Mouse (Mus musculus): ENCODE data around the gene 1700001K19Rik. TPM values are rescaled to one million over a fixed set of nuclear protein-coding genes. Genes with fewer than 3 reads are reported as not detected.

1700001K19Rik gene
- polyA plus RNA-seq, 1 experiment = not detected

DNA sequence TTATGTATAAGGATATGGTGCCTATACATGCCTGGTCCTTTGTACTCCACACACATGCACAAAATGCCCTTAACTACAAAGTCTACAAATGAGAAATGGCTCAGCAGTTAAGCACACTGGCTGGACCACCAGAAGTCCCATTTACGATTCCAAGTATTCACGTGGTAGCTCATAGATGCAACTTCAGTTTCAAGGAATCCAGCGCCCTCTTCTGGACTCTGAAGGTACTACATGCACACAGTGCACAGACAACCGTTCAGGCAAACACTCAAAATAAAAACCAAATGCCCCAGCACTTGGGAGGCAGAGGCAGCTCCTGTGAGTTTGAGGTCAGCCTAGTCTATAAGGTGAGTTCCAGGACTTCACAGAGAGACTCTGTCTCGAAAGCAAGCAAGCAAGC lies 8.2 kb downstream of the 1700001K19Rik start:
- TF ChIP-seq POLR2A (IDR thresholded peaks at IDR 0.05; ENCODE audit: insufficient read depth, low read length) (no peak), EP300 (IDR thresholded peaks at IDR 0.05; ENCODE audit: insufficient read depth, low read depth, low read length) (no peak), CTCF (IDR thresholded peaks at IDR 0.05; ENCODE audit: low read depth, low read length) (peak; percentile 29)
- H3K9ac ChIP-seq (ENCODE audit: low read depth, poor library complexity, severe bottlenecking) = no peak overlapping the region
- H3K4me1 ChIP-seq (ENCODE audit: control insufficient read depth, insufficient read depth, low read length) = peaks cover 3% of the 10 kb centered on the region
- H3K27ac ChIP-seq (ENCODE audit: insufficient read depth, low read length) = no peak overlapping the region
- no peak overlapping the region for H3K4me3 ChIP-seq (ENCODE audit: low read depth, low read length)
- no peaks in the 10 kb centered on the region for H3K27me3 ChIP-seq (ENCODE audit: control insufficient read depth, insufficient read depth, low read length, poor library complexity, severe bottlenecking)
- no peaks in the 10 kb centered on the region for H3K36me3 ChIP-seq (ENCODE audit: control insufficient read depth, insufficient read depth, low read length, poor library complexity, severe bottlenecking)
- H3K9me3 ChIP-seq (replicated peaks; ENCODE audit: control insufficient read depth, insufficient read depth, low read length, poor library complexity, severe bottlenecking) = no peaks in the 10 kb centered on the region

DNA sequence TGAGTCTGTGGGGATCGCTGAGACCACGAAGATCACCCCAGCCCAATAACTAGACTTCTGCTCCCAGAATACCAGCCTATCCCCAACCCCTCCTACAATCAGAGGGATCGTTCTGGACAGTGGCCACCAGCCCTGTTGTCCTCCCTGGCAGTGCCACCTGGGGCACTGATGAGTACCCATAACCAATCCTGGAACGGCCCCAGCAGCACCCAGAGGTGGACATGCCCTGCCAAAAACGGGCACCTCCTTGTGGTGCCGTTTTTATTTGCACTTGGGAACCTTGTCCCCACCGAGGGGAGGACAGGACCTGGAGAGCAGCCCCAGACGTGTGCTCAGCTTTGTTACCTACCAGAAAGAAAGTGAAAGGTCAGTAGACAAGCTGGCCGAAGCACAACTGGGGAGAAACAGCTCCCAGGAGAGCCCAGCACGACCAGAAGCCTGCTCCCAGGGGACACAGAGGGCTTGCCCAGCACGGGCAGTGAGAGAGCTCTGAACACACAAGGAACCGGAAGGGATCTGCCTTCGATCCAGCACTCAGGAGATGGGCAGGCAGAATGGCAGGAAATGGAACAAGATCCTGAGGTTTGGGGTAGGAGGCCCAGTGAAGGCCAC lies 14.8 kb downstream of the 1700001K19Rik start:
- no peaks in the 10 kb centered on the region for H3K4me1 ChIP-seq (ENCODE audit: control insufficient read depth, insufficient read depth, low read length)
- no peaks in the 10 kb centered on the region for H3K27me3 ChIP-seq (ENCODE audit: control insufficient read depth, insufficient read depth, low read length, poor library complexity, severe bottlenecking)
- H3K9ac ChIP-seq (ENCODE audit: low read depth, poor library complexity, severe bottlenecking) = no peak overlapping the region
- H3K9me3 ChIP-seq (replicated peaks; ENCODE audit: control insufficient read depth, insufficient read depth, low read length, poor library complexity, severe bottlenecking) = no peaks in the 10 kb centered on the region
- H3K27ac ChIP-seq (ENCODE audit: insufficient read depth, low read length) = no peak overlapping the region
- H3K4me3 ChIP-seq (ENCODE audit: low read depth, low read length) = no peak overlapping the region
- no peak for TF ChIP-seq POLR2A (IDR thresholded peaks at IDR 0.05; ENCODE audit: insufficient read depth, low read length)
- no peak for TF ChIP-seq CTCF (IDR thresholded peaks at IDR 0.05; ENCODE audit: low read depth, low read length)
- TF ChIP-seq EP300 (IDR thresholded peaks at IDR 0.05; ENCODE audit: insufficient read depth, low read depth, low read length) = no peak
- peaks cover 23% of the 10 kb centered on the region for H3K36me3 ChIP-seq (ENCODE audit: control insufficient read depth, insufficient read depth, low read length, poor library complexity, severe bottlenecking)

DNA sequence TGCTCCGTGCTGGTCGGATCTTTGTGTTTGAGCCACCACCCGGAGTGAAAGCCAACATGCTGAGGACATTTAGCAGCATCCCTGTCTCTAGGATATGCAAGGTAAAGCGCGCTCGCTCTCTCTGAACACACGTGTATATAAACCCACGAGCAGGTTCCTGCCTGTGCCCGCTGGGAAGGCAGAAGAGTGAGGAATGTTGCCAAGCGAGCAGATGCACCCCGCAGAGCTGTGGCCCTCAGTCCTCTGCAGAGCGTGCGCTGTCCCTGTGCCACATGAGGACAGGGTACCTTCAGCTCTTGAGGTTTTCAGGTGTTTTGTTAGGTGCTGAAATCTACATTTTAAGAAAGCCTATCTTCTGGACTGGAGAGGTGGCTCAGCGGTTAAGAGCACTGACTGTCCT lies 20.7 kb downstream of the 1700001K19Rik start:
- H3K9ac ChIP-seq (ENCODE audit: low read depth, poor library complexity, severe bottlenecking) = no peak overlapping the region
- no peaks in the 10 kb centered on the region for H3K4me1 ChIP-seq (ENCODE audit: control insufficient read depth, insufficient read depth, low read length)
- peaks cover 62% of the 10 kb centered on the region for H3K36me3 ChIP-seq (ENCODE audit: control insufficient read depth, insufficient read depth, low read length, poor library complexity, severe bottlenecking)
- no peaks in the 10 kb centered on the region for H3K27me3 ChIP-seq (ENCODE audit: control insufficient read depth, insufficient read depth, low read length, poor library complexity, severe bottlenecking)
- H3K4me3 ChIP-seq (ENCODE audit: low read depth, low read length) = no peak overlapping the region
- H3K27ac ChIP-seq (ENCODE audit: insufficient read depth, low read length) = no peak overlapping the region
- no peak for TF ChIP-seq EP300 (IDR thresholded peaks at IDR 0.05; ENCODE audit: insufficient read depth, low read depth, low read length)
- TF ChIP-seq POLR2A (IDR thresholded peaks at IDR 0.05; ENCODE audit: insufficient read depth, low read length) = no peak
- TF ChIP-seq CTCF (IDR thresholded peaks at IDR 0.05; ENCODE audit: low read depth, low read length) = no peak
- no peaks in the 10 kb centered on the region for H3K9me3 ChIP-seq (replicated peaks; ENCODE audit: control insufficient read depth, insufficient read depth, low read length, poor library complexity, severe bottlenecking)

DNA sequence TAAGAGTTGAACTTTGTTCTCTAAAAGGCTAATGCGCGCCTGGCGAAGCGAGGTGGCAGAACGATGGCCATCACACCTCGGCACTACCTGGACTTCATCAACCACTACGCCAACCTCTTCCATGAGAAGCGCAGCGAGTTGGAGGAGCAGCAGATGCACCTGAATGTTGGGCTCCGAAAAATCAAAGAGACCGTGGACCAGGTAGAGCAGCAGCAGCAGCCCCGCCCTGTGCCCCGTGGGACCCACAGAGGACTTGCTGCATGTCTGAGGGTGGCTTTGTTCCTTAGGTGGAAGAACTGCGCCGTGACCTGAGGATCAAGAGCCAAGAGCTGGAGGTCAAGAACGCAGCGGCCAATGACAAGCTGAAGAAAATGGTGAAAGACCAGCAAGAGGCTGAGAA lies 31.0 kb downstream of the 1700001K19Rik start:
- Histone ChIP-seq H3K9ac (ENCODE audit: low read depth, poor library complexity, severe bottlenecking) (no peak overlapping the region), H3K4me1 (ENCODE audit: control insufficient read depth, insufficient read depth, low read length) (no peaks in the 10 kb centered on the region), H3K9me3 (replicated peaks; ENCODE audit: control insufficient read depth, insufficient read depth, low read length, poor library complexity, severe bottlenecking) (no peaks in the 10 kb centered on the region), H3K4me3 (ENCODE audit: low read depth, low read length) (no peak overlapping the region), H3K36me3 (ENCODE audit: control insufficient read depth, insufficient read depth, low read length, poor library complexity, severe bottlenecking) (peaks cover 75% of the 10 kb centered on the region), H3K27ac (ENCODE audit: insufficient read depth, low read length) (no peak overlapping the region), H3K27me3 (ENCODE audit: control insufficient read depth, insufficient read depth, low read length, poor library complexity, severe bottlenecking) (no peaks in the 10 kb centered on the region)
- no peak for TF ChIP-seq EP300 (IDR thresholded peaks at IDR 0.05; ENCODE audit: insufficient read depth, low read depth, low read length)
- no peak for TF ChIP-seq POLR2A (IDR thresholded peaks at IDR 0.05; ENCODE audit: insufficient read depth, low read length)
- no peak for TF ChIP-seq CTCF (IDR thresholded peaks at IDR 0.05; ENCODE audit: low read depth, low read length)

DNA sequence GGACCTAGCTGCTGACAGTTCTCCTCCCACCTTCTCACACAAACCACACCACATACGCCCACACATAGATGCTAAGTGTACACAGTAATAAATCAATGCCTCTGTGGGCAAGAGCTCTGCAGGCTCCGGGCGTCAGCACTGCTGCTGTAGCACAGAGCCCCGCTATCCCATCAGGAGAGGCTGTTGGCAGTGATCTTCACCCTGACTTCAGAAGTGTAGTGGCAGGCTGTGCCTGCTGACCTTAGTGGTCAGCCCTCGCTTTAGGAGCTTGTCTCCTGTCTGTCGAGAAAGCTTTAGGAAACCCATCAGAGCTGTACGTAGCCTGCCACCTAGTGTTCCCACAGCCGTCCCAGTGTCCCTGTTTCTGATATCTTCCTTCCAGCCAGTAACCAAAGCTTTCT lies 32.2 kb downstream of the 1700001K19Rik start:
- H3K9ac ChIP-seq (ENCODE audit: low read depth, poor library complexity, severe bottlenecking) = no peak overlapping the region
- no peak overlapping the region for H3K27ac ChIP-seq (ENCODE audit: insufficient read depth, low read length)
- no peaks in the 10 kb centered on the region for H3K9me3 ChIP-seq (replicated peaks; ENCODE audit: control insufficient read depth, insufficient read depth, low read length, poor library complexity, severe bottlenecking)
- no peaks in the 10 kb centered on the region for H3K27me3 ChIP-seq (ENCODE audit: control insufficient read depth, insufficient read depth, low read length, poor library complexity, severe bottlenecking)
- TF ChIP-seq POLR2A (IDR thresholded peaks at IDR 0.05; ENCODE audit: insufficient read depth, low read length) = no peak
- TF ChIP-seq EP300 (IDR thresholded peaks at IDR 0.05; ENCODE audit: insufficient read depth, low read depth, low read length) = no peak
- TF ChIP-seq CTCF (IDR thresholded peaks at IDR 0.05; ENCODE audit: low read depth, low read length) = peak; percentile 17
- no peaks in the 10 kb centered on the region for H3K4me1 ChIP-seq (ENCODE audit: control insufficient read depth, insufficient read depth, low read length)
- peaks cover 75% of the 10 kb centered on the region for H3K36me3 ChIP-seq (ENCODE audit: control insufficient read depth, insufficient read depth, low read length, poor library complexity, severe bottlenecking)
- no peak overlapping the region for H3K4me3 ChIP-seq (ENCODE audit: low read depth, low read length)

DNA sequence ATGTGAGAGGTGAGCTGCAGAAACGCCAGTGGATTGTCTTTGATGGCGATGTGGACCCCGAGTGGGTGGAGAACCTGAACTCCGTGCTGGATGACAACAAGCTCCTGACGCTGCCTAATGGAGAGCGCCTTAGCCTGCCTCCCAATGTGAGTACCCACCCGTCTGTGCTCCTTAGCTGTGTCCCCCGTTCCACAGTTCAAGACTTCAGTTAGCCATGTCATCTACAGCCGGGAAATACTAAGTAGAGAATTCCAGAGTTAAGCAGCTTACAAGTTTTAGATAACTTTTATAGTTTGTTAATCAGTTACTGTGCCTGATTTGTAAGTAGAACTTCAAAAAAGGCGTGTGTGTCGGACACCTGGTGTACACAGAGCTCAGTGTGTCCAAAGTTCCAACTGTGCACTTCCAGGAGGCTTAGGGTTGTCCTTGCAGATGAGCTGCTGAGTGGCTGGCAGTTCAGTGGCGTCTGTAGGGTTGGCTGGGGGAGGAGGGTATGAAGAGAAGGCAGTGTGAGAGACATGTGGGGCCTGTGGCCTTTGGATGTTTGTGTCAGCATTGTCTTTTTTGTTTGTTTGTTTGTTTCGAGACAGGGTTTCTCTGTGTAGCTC lies 44.8 kb downstream of the 1700001K19Rik start:
- Histone ChIP-seq H3K4me1 (ENCODE audit: control insufficient read depth, insufficient read depth, low read length) (no peaks in the 10 kb centered on the region), H3K4me3 (ENCODE audit: low read depth, low read length) (no peak overlapping the region), H3K9me3 (replicated peaks; ENCODE audit: control insufficient read depth, insufficient read depth, low read length, poor library complexity, severe bottlenecking) (no peaks in the 10 kb centered on the region), H3K27ac (ENCODE audit: insufficient read depth, low read length) (no peak overlapping the region), H3K27me3 (ENCODE audit: control insufficient read depth, insufficient read depth, low read length, poor library complexity, severe bottlenecking) (no peaks in the 10 kb centered on the region), H3K9ac (ENCODE audit: low read depth, poor library complexity, severe bottlenecking) (no peak overlapping the region), H3K36me3 (ENCODE audit: control insufficient read depth, insufficient read depth, low read length, poor library complexity, severe bottlenecking) (peaks cover 78% of the 10 kb centered on the region)
- TF ChIP-seq CTCF (IDR thresholded peaks at IDR 0.05; ENCODE audit: low read depth, low read length) = no peak
- TF ChIP-seq POLR2A (IDR thresholded peaks at IDR 0.05; ENCODE audit: insufficient read depth, low read length) = no peak
- TF ChIP-seq EP300 (IDR thresholded peaks at IDR 0.05; ENCODE audit: insufficient read depth, low read depth, low read length) = no peak
